Mouse (Mus musculus) heart, embryonic 12.5 days (tissue): Measurements from ENCODE around the gene Pitpnm3. TPM values are rescaled to one million over a fixed set of nuclear protein-coding genes. Genes with fewer than 3 reads are reported as not detected.

ENCODE experiments used
- ATAC-seq: fragments of 200-750 bp; cut with Nextera tagmentation; 2 replicates; pipeline ENCODE4 v1.8.0; 2017; ENCODE audit warnings: moderate TSS enrichment, moderate library complexity; ENCODE audit not compliant: insufficient number of reproducible peaks, low FRiP score
- H3K27ac ChIP-seq: fragments of 300-500 bp; sonication (generic); 2 replicates; pipeline ENCODE4 v1.5.1; 2016; ENCODE audit warnings: mild to moderate bottlenecking, moderate library complexity; ENCODE audit not compliant: poor library complexity, severe bottlenecking
- H3K27me3 ChIP-seq: fragments of 300-500 bp; sonication (generic); replicated peaks from 2 replicates; pipeline ENCODE4 v1.6.1; 2016; ENCODE audit warnings: mild to moderate bottlenecking, moderate library complexity
- H3K36me3 ChIP-seq: fragments of 300-500 bp; sonication (generic); 2 replicates; pipeline ENCODE4 v1.6.1; 2016; ENCODE audit warnings: mild to moderate bottlenecking, moderate library complexity
- H3K4me1 ChIP-seq: fragments of 300-500 bp; sonication (generic); replicated peaks from 2 replicates; pipeline ENCODE4 v1.6.1; 2016; ENCODE audit warnings: mild to moderate bottlenecking
- H3K4me2 ChIP-seq: fragments of 300-500 bp; sonication (generic); 2 replicates; pipeline ENCODE4 v1.6.1; 2016; ENCODE audit warnings: mild to moderate bottlenecking, moderate library complexity
- H3K4me3 ChIP-seq: fragments of 300-500 bp; sonication (generic); 2 replicates; pipeline ENCODE4 v1.5.1; 2016; ENCODE audit warnings: mild to moderate bottlenecking
- H3K9ac ChIP-seq: fragments of 300-500 bp; sonication (generic); 2 replicates; pipeline ENCODE4 v1.6.1; 2016; ENCODE audit warnings: mild to moderate bottlenecking, moderate library complexity
- H3K9me3 ChIP-seq: fragments of 300-500 bp; sonication (generic); replicated peaks from 2 replicates; pipeline ENCODE4 v1.6.1; 2016; ENCODE audit warnings: mild to moderate bottlenecking, moderate library complexity
- WGBS: fragments of 180-500 bp; shearing (Covaris S2); methylation state at CpG from one replicate; pipeline ENCODE4 v1.1.7; 2016; 5-methylcytosine and 5-hydroxymethylcytosine counted together
- polyA plus RNA-seq: library from polyadenylated mRNA; unstranded; fragments of >200 nt; fragmentation: Nextera tagmentation; extraction: Ambion mirVana; gene quantifications from 2 replicates; pipeline ENCODE4 v1.2.1, GENCODE M21; 2016

The Pitpnm3 gene
- polyA plus RNA-seq, 1 experiment from 2014 or later: 0.13 TPM

DNA sequence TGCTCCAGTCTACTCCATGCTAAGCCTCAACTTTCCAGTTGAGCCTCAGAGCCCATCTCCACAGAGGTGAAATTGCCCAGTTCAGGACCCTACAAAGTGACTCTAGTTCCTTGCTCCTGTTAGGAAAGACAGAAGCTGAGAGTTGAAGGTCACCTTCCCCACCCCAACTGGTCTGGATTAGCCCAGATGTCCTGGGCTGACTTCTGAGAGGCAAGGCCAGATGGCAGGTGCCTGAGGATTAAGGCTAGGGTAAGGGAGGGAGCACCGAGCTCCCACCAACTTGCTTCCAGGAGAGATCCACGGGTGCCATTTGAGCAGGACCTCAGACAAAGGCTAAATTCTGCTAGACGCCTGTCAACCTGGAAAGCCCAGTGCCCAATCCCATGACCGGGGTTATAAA is 103.5 kb downstream of the Pitpnm3 start:
- no peak for ATAC-seq
- WGBS: 64% methylated on average over 4 of the region's 4 CpGs

DNA sequence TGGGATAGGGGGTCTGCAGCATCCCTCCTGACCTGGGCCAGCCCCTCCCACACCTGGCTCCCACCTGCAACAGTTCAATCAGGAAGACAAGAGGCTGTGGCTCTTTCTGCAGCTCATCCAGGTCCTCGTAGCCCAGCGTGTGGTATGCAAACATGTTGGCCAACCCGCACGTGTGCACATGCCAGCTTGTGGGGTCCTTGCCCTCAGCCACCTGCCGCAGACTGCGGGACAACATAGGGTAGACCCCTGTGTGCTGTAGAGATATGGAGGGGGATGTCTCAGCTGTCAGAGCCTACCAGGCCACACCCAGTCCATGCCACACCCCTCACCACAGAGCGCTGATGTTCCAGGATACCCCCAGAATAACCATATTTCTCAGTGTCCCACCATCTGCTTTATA is 104.2 kb downstream of the Pitpnm3 start:
- ATAC-seq: no peak
- H3K4me1 ChIP-seq: peaks cover 29% of the 10 kb centered on the region
- H3K27me3 ChIP-seq: peaks cover 31% of the 10 kb centered on the region
- H3K36me3 ChIP-seq: no peaks in the 10 kb centered on the region
- no peak overlapping the region for H3K9ac ChIP-seq
- no peak overlapping the region for H3K4me3 ChIP-seq
- H3K27ac ChIP-seq: no peak overlapping the region
- 63% methylated on average over 7 of the region's 7 CpGs for WGBS
- H3K9me3 ChIP-seq: no peaks in the 10 kb centered on the region
- no peak overlapping the region for H3K4me2 ChIP-seq

More for the DNA sequence above, 103.5 kb downstream of the Pitpnm3 start:
- H3K4me3 ChIP-seq: no peak overlapping the region
- peaks cover 31% of the 10 kb centered on the region for H3K27me3 ChIP-seq
- H3K9ac ChIP-seq: no peak overlapping the region
- no peaks in the 10 kb centered on the region for H3K36me3 ChIP-seq
- H3K4me1 ChIP-seq: peaks cover 29% of the 10 kb centered on the region
- H3K27ac ChIP-seq: no peak overlapping the region
- H3K9me3 ChIP-seq: no peaks in the 10 kb centered on the region
- H3K4me2 ChIP-seq: no peak overlapping the region

DNA sequence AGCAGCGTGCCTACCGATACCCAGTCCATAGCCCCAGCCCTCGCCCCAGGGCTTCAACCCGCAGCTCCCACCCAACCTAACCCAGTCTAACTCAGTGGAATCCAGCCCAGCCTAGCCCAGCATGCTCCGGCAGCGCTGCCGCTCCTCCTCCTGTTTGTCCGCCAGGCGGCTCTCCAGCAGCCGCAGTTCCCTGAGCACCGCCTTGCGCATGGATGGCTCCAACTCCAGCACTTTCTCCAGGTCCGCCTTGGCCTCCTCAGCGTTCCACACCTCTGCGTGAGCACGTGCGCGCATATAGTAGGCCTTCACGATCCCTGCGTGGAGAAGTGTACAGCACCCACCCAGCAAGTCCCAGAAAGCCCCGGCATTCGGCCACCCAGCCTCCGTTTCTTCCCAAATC is 106.4 kb downstream of the Pitpnm3 start:
- no peak for ATAC-seq
- peaks cover 31% of the 10 kb centered on the region for H3K27me3 ChIP-seq
- H3K27ac ChIP-seq: no peak overlapping the region

DNA sequence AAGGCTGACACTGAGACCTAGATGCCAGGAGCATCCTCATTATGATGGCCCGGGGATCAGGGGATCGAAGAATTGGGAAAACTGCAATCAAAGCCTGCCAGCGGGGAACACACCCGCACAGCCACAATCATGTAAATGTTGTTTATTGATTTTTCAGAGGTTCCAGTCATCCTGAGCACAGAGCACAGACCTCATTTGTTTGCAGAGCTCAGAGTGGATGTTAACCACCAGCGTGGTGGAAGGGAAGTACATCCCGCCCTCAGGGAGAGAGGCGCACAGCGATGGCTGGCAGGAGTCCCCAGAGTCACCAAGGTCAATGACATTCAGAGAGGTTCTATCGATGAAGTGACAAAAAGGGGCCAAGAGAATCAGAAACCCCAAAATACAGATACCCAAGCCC is 107.7 kb downstream of the Pitpnm3 start:
- Histone ChIP-seq H3K36me3 (no peaks in the 10 kb centered on the region), H3K4me1 (peaks cover 22% of the 10 kb centered on the region), H3K27me3 (peaks cover 31% of the 10 kb centered on the region), H3K9ac (no peak overlapping the region), H3K9me3 (no peaks in the 10 kb centered on the region), H3K4me2 (no peak overlapping the region), H3K27ac (no peak overlapping the region), H3K4me3 (no peak overlapping the region)
- 86% methylated on average over 9 of the region's 9 CpGs for WGBS
- ATAC-seq: no peak

More for the DNA sequence above, 106.4 kb downstream of the Pitpnm3 start:
- Histone ChIP-seq H3K4me3 (no peak overlapping the region), H3K4me2 (no peak overlapping the region), H3K9me3 (no peaks in the 10 kb centered on the region), H3K36me3 (no peaks in the 10 kb centered on the region), H3K9ac (no peak overlapping the region), H3K4me1 (peaks cover 18% of the 10 kb centered on the region)
- WGBS: 19% methylated on average over 23 of the region's 23 CpGs

- H3K27ac ChIP-seq: no peak overlapping the region
- no peak for ATAC-seq
- no peaks in the 10 kb centered on the region for H3K9me3 ChIP-seq
- WGBS: 82% methylated on average over 9 of the region's 9 CpGs
- H3K36me3 ChIP-seq: no peaks in the 10 kb centered on the region
- H3K4me2 ChIP-seq: no peak overlapping the region
- H3K4me3 ChIP-seq: no peak overlapping the region
- peaks cover 31% of the 10 kb centered on the region for H3K27me3 ChIP-seq
- H3K4me1 ChIP-seq: peaks cover 17% of the 10 kb centered on the region
- no peak overlapping the region for H3K9ac ChIP-seq
Measured at GRCm38 (mm10) chr11:72026516-72026915, 109.1 kb downstream of the Pitpnm3 start.

DNA sequence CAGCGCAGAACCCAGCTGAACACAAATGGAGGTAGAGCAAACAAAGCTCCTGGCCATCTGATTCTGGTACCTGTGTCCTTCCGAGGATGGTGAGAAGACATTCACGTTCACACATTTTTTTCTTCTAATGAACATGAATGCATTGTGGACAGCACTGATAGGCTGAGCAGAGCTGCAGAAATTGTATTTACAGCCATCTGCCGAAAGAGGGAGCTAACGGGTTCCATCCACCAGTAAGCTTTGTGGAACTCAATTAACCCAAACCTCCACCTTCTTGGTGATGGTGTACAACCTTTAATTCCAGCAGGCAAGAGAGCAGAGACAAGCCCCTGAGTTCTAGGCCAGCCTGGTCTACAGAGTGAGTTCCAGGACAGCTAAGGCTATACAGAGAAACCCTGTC is 109.7 kb downstream of the Pitpnm3 start:
- H3K4me1 ChIP-seq: peaks cover 16% of the 10 kb centered on the region
- no peak overlapping the region for H3K27ac ChIP-seq
- H3K9me3 ChIP-seq: no peaks in the 10 kb centered on the region
- H3K27me3 ChIP-seq: peaks cover 31% of the 10 kb centered on the region
- 33% methylated on average over 5 of the region's 5 CpGs for WGBS
- H3K9ac ChIP-seq: no peak overlapping the region
- H3K4me2 ChIP-seq: no peak overlapping the region
- H3K36me3 ChIP-seq: no peaks in the 10 kb centered on the region
- H3K4me3 ChIP-seq: no peak overlapping the region
- no peak for ATAC-seq

- H3K4me3 ChIP-seq: no peak overlapping the region
- no peaks in the 10 kb centered on the region for H3K9me3 ChIP-seq
- H3K4me2 ChIP-seq: no peak overlapping the region
- no peak overlapping the region for H3K9ac ChIP-seq
- ATAC-seq: no peak
- peaks cover 15% of the 10 kb centered on the region; the same call in 1 of the 2 replicates for H3K27me3 ChIP-seq
- WGBS: 30% methylated on average over 5 of the region's 5 CpGs
- H3K4me1 ChIP-seq: peaks cover 17% of the 10 kb centered on the region
- no peaks in the 10 kb centered on the region for H3K36me3 ChIP-seq
- H3K27ac ChIP-seq: no peak overlapping the region
Measured at GRCm38 (mm10) chr11:72024193-72024781, 111.3 kb downstream of the Pitpnm3 start.

DNA sequence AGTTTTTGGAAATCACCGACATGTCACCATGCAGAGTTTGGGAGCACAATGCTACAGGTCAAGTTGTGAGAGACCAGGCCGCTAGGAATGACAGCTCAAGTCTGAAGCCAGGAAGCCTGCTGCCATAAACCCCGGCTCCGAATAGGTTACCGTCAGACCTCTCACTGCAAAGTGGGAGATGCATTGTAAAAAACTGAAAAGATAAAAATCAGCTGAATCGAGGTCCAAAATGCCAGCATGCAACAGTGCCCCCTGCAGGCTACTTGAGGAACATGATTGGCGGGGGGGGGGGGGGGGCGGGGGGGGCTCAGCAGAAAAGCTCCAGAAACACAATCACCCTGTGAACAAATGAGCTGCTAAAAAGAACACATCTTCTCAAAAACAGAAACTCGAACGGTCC is 112.0 kb downstream of the Pitpnm3 start:
- Histone ChIP-seq H3K9me3 (no peaks in the 10 kb centered on the region), H3K27ac (no peak overlapping the region), H3K4me3 (no peak overlapping the region), H3K36me3 (no peaks in the 10 kb centered on the region), H3K4me2 (no peak overlapping the region), H3K9ac (no peak overlapping the region), H3K4me1 (peaks cover 17% of the 10 kb centered on the region), H3K27me3 (peaks cover 9% of the 10 kb centered on the region; the same call in 1 of the 2 replicates)
- ATAC-seq: no peak
- 48% methylated on average over 10 of the region's 10 CpGs for WGBS

DNA sequence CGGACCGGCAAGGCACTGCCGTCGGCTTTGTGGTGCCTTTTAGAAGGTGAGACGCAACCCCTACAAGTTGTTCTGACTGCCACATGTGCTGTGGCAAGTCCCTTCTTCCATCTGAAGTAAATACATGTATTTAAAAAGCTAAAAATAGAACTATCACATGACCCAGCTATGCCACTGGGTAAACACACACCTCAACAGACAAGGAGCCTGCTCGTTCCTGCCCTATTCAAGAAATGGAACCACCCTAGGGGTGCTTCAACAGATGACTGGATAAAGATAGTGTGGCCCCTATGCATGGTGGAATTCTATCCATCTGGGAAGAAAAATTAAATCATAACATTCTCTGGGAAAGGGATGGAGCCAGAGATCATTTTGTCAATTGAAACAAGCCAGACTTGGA is 112.8 kb downstream of the Pitpnm3 start:
- H3K36me3 ChIP-seq: no peaks in the 10 kb centered on the region
- peaks cover 17% of the 10 kb centered on the region for H3K4me1 ChIP-seq
- no peaks in the 10 kb centered on the region for H3K9me3 ChIP-seq
- H3K27me3 ChIP-seq: peaks cover 6% of the 10 kb centered on the region; the same call in 1 of the 2 replicates
- H3K4me2 ChIP-seq: no peak overlapping the region
- ATAC-seq: no peak
- no peak overlapping the region for H3K4me3 ChIP-seq
- H3K27ac ChIP-seq: no peak overlapping the region
- WGBS: 75% methylated on average over 6 of the region's 6 CpGs
- H3K9ac ChIP-seq: no peak overlapping the region

DNA sequence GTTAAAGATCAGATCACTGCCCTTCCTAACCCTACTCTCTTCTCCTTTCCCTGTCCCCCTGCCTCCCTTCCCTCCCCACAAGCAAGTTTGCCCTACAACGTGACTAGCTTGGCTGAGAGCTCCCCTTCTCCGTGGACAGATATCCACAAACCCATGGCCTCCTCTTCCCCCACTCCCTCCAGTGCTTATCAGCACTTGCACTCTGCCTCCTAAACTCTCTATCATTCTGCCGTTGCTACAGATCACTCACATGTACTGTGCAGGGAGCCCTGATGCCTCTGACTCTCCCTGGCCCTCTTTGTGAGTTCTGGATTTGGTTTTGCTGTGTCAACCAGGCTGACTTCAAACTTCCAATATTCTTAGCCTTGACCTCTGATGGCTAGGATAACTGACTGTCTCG is 114.6 kb downstream of the Pitpnm3 start:
- Histone ChIP-seq H3K27ac (no peak overlapping the region), H3K9me3 (no peaks in the 10 kb centered on the region), H3K4me1 (peaks cover 17% of the 10 kb centered on the region), H3K4me2 (no peak overlapping the region), H3K36me3 (no peaks in the 10 kb centered on the region), H3K27me3 (no peaks in the 10 kb centered on the region), H3K9ac (no peak overlapping the region), H3K4me3 (no peak overlapping the region)
- no peak for ATAC-seq
- WGBS: 32% methylated on average over 4 of the region's 4 CpGs

GRCm38 (mm10) chr11:72017253-72017601 is 118.4 kb downstream of the Pitpnm3 start:
- Histone ChIP-seq H3K9ac (no peak overlapping the region), H3K4me3 (no peak overlapping the region), H3K9me3 (no peaks in the 10 kb centered on the region), H3K36me3 (no peaks in the 10 kb centered on the region), H3K27ac (no peak overlapping the region), H3K27me3 (no peaks in the 10 kb centered on the region), H3K4me1 (0 out of 2 replicates have a peak, but pooled peaks cover 10% of the 10 kb centered on the region), H3K4me2 (no peak overlapping the region)
- no peak for ATAC-seq
- WGBS: 76% methylated on average over 9 of the region's 9 CpGs
